Mouse (Mus musculus): ENCODE measurements around the gene Myo1e. TPM values are rescaled to one million over a fixed set of nuclear protein-coding genes. Genes with fewer than 3 reads are reported as not detected.

Gene Myo1e
- polyA plus RNA-seq, 1 experiment from 2014 or later: 3.5 TPM

DNA sequence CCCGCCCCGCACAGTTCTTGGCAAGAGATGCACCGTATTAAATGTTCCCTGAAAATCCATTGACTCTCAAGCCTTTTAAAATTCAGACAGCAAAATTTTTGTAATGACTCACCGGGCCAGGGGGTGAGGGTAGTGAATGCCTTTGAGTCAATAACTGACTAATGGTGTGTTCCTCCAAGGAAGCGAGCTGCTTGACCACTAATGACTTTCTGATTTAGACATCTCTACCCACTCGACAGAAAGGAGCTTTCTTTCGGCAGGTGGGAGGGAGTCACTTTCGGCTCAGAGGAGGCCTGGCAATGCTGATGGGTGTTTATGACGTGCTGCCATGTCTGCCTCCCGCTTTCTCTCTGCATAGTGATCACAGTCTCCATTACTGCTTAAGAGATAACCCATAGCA lies 83.6 kb downstream of the Myo1e start:
- no peaks in the 10 kb centered on the region for H3K9me3 ChIP-seq (replicated peaks)
- H3K4me1 ChIP-seq (replicated peaks): no peaks in the 10 kb centered on the region
- H3K36me3 ChIP-seq (replicated peaks): no peaks in the 10 kb centered on the region
- no peak overlapping the region for H3K9ac ChIP-seq
- no peaks in the 10 kb centered on the region for H3K27me3 ChIP-seq
- 73% methylated on average over 10 of the region's 10 CpGs for WGBS (ENCODE audit: insufficient replicate concordance)
- no peak for ATAC-seq (ENCODE audit: insufficient read depth)
- no peak overlapping the region for H3K27ac ChIP-seq (replicated peaks)
- H3K4me2 ChIP-seq: no peak overlapping the region
- no peak overlapping the region for H3K4me3 ChIP-seq (replicated peaks)

GRCm38 (mm10) chr9:70296916-70297315 lies 89.8 kb downstream of the Myo1e start:
- H3K9me3 ChIP-seq (replicated peaks): no peaks in the 10 kb centered on the region
- no peak for ATAC-seq (ENCODE audit: insufficient read depth)
- no peaks in the 10 kb centered on the region for H3K27me3 ChIP-seq
- no peak overlapping the region for H3K4me3 ChIP-seq (replicated peaks)
- H3K27ac ChIP-seq (replicated peaks): no peak overlapping the region
- H3K9ac ChIP-seq: no peak overlapping the region
- no peak overlapping the region for H3K4me2 ChIP-seq
- H3K36me3 ChIP-seq (replicated peaks): no peaks in the 10 kb centered on the region
- 17% methylated on average over 2 of the region's 2 CpGs for WGBS (ENCODE audit: insufficient replicate concordance)
- no peaks in the 10 kb centered on the region for H3K4me1 ChIP-seq (replicated peaks)

- no peaks in the 10 kb centered on the region for H3K4me1 ChIP-seq (replicated peaks)
- H3K36me3 ChIP-seq (replicated peaks): no peaks in the 10 kb centered on the region
- no peak for ATAC-seq (ENCODE audit: insufficient read depth)
- H3K4me3 ChIP-seq (replicated peaks): no peak overlapping the region
- WGBS (ENCODE audit: insufficient replicate concordance): 56% methylated on average over 7 of the region's 7 CpGs
- no peak overlapping the region for H3K27ac ChIP-seq (replicated peaks)
- no peaks in the 10 kb centered on the region for H3K27me3 ChIP-seq
- no peak overlapping the region for H3K4me2 ChIP-seq
- H3K9ac ChIP-seq: no peak overlapping the region
- no peaks in the 10 kb centered on the region for H3K9me3 ChIP-seq (replicated peaks)
These were observed 91.1 kb downstream of the Myo1e start for GRCm38 (mm10) chr9:70298221-70298620.

- Histone ChIP-seq H3K9ac (no peak overlapping the region), H3K27me3 (no peaks in the 10 kb centered on the region), H3K4me1 (replicated peaks) (no peaks in the 10 kb centered on the region), H3K4me2 (no peak overlapping the region), H3K9me3 (replicated peaks) (no peaks in the 10 kb centered on the region), H3K4me3 (replicated peaks) (no peak overlapping the region), H3K36me3 (replicated peaks) (no peaks in the 10 kb centered on the region), H3K27ac (replicated peaks) (no peak overlapping the region)
- no peak for ATAC-seq (ENCODE audit: insufficient read depth)
- WGBS (ENCODE audit: insufficient replicate concordance): 73% methylated on average over 5 of the region's 5 CpGs
These were observed 93.6 kb downstream of the Myo1e start for GRCm38 (mm10) chr9:70300705-70301104.

DNA sequence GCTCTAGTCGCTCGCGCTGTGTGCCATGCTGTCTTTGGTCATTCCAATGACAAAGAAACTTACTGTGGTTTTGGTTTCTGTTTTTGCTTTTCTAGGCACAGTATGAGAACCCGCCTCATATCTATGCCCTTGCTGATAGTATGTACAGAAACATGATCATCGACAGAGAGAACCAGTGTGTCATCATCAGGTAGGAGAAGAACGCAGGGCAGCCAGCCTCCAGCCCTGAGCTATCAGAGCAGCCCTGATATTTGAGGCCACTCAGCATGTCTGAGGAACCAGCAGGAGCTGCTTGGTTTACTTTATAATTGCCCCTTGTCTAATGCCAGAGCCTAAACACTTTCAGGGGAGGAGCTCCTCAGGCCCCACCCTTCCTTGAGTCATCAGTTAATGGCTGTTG lies 94.4 kb downstream of the Myo1e start:
- Histone ChIP-seq H3K4me3 (replicated peaks) (no peak overlapping the region), H3K4me1 (replicated peaks) (no peaks in the 10 kb centered on the region), H3K9ac (no peak overlapping the region), H3K9me3 (replicated peaks) (no peaks in the 10 kb centered on the region), H3K36me3 (replicated peaks) (no peaks in the 10 kb centered on the region), H3K27ac (replicated peaks) (no peak overlapping the region), H3K27me3 (no peaks in the 10 kb centered on the region), H3K4me2 (no peak overlapping the region)
- ATAC-seq (ENCODE audit: insufficient read depth): no peak
- 83% methylated on average over 6 of the region's 6 CpGs for WGBS (ENCODE audit: insufficient replicate concordance)

- WGBS (ENCODE audit: insufficient replicate concordance): 69% methylated on average over 8 of the region's 8 CpGs
- Histone ChIP-seq H3K9ac (no peak overlapping the region), H3K9me3 (replicated peaks) (no peaks in the 10 kb centered on the region), H3K36me3 (replicated peaks) (no peaks in the 10 kb centered on the region), H3K4me2 (no peak overlapping the region), H3K27ac (replicated peaks) (no peak overlapping the region), H3K27me3 (no peaks in the 10 kb centered on the region), H3K4me3 (replicated peaks) (no peak overlapping the region), H3K4me1 (replicated peaks) (no peaks in the 10 kb centered on the region)
- no peak for ATAC-seq (ENCODE audit: insufficient read depth)
These were observed 97.8 kb downstream of the Myo1e start for GRCm38 (mm10) chr9:70304901-70305300.

- no peaks in the 10 kb centered on the region for H3K4me1 ChIP-seq (replicated peaks)
- no peaks in the 10 kb centered on the region for H3K9me3 ChIP-seq (replicated peaks)
- no peak overlapping the region for H3K9ac ChIP-seq
- H3K27me3 ChIP-seq: no peaks in the 10 kb centered on the region
- 53% methylated on average over 1 of the region's 1 CpGs for WGBS (ENCODE audit: insufficient replicate concordance)
- no peak for ATAC-seq (ENCODE audit: insufficient read depth)
- H3K36me3 ChIP-seq (replicated peaks): no peaks in the 10 kb centered on the region
- no peak overlapping the region for H3K4me3 ChIP-seq (replicated peaks)
- no peak overlapping the region for H3K4me2 ChIP-seq
- no peak overlapping the region for H3K27ac ChIP-seq (replicated peaks)
These were observed 102.9 kb downstream of the Myo1e start for GRCm38 (mm10) chr9:70310046-70310445.

DNA sequence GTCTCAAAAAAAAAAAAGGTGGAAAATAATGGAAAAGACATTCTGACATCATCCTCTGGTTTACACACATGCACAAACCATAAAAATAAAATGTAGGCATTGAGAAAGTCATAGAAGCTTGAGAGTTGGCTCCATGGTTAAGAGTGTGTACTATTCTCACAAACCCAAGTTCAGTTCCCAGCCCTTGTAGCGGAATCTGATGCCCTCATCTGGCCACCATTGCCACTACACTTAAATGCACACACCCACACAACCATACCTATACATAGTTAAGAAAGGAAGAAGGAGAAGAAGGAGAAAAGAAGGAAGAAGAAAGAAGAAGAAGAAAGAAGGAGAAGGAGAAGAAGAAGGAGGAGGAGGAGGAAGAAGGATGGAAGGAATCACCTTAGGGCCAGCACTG lies 106.9 kb downstream of the Myo1e start:
- H3K36me3 ChIP-seq (replicated peaks): no peaks in the 10 kb centered on the region
- H3K4me3 ChIP-seq (replicated peaks): no peak overlapping the region
- H3K27me3 ChIP-seq: no peaks in the 10 kb centered on the region
- no peak overlapping the region for H3K4me2 ChIP-seq
- 55% methylated on average over 1 of the region's 1 CpGs for WGBS (ENCODE audit: insufficient replicate concordance)
- H3K9me3 ChIP-seq (replicated peaks): no peaks in the 10 kb centered on the region
- H3K4me1 ChIP-seq (replicated peaks): no peaks in the 10 kb centered on the region
- no peak for ATAC-seq (ENCODE audit: insufficient read depth)
- H3K9ac ChIP-seq: no peak overlapping the region
- H3K27ac ChIP-seq (replicated peaks): no peak overlapping the region

DNA sequence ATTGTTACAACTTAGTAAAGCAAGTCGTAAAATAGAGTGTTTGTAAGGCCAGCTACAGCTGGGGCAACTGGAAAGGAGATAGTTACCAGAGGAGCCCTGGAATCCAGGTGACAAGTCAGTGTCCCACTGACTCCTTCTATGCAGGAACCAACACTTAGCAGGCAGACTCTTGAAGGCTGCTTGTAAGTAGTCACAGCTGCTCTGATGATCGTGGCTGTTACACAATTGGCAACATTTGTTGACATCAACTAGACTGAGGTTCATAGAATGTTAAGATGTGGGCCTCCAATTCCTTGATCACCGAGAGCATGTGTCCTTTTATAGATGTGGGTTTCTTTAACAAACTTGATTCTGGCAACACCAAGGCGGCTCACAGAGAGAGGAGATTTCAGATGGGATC lies 108.0 kb downstream of the Myo1e start:
- ATAC-seq (ENCODE audit: insufficient read depth): no peak
- 49% methylated on average over 4 of the region's 4 CpGs for WGBS (ENCODE audit: insufficient replicate concordance)
- H3K4me2 ChIP-seq: no peak overlapping the region
- no peak overlapping the region for H3K27ac ChIP-seq (replicated peaks)
- no peaks in the 10 kb centered on the region for H3K9me3 ChIP-seq (replicated peaks)
- H3K9ac ChIP-seq: no peak overlapping the region
- no peak overlapping the region for H3K4me3 ChIP-seq (replicated peaks)
- no peaks in the 10 kb centered on the region for H3K36me3 ChIP-seq (replicated peaks)
- H3K27me3 ChIP-seq: no peaks in the 10 kb centered on the region
- H3K4me1 ChIP-seq (replicated peaks): no peaks in the 10 kb centered on the region

DNA sequence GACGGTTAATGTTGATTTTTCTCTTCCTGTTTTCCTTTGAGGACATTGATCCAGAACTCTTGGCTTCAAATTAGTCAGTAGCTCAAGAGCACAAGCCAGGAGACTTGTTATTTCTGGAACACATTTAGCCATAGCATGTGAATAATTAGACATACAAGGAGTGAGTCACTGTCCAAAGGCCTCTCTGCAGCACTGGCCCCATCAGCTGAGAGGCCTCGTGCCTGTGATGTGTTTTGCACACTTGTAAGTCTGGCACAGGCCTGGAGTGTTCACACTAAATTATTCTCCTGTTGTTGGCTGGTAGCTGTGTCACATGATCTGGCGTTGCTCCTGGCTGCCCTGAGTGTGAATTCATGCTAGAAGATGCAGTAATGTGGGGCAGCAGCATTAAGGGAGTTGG lies 111.5 kb downstream of the Myo1e start:
- H3K4me3 ChIP-seq (replicated peaks): no peak overlapping the region
- H3K9ac ChIP-seq: no peak overlapping the region
- no peaks in the 10 kb centered on the region for H3K4me1 ChIP-seq (replicated peaks)
- H3K4me2 ChIP-seq: no peak overlapping the region
- ATAC-seq (ENCODE audit: insufficient read depth): no peak
- H3K27ac ChIP-seq (replicated peaks): no peak overlapping the region
- no peaks in the 10 kb centered on the region for H3K9me3 ChIP-seq (replicated peaks)
- H3K36me3 ChIP-seq (replicated peaks): no peaks in the 10 kb centered on the region
- no peaks in the 10 kb centered on the region for H3K27me3 ChIP-seq
- 50% methylated on average over 3 of the region's 3 CpGs for WGBS (ENCODE audit: insufficient replicate concordance)

DNA sequence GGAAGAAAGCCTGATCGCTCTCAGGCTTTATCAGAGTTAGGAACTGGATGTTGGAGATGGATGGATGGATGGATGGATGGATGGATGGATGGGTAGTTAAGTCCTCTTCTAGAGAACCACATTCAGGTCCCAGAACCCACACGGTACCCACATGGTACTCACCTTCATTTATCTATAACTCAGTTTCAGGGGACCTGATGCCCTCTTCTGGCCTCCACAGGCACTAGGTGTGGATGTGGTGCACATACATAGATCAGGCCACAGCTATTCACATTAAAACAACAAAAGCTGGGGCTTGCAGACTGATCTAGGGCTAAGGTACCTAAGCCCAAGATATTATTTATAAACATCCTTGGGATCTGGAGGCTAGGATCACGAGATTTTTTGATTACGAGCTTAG lies 117.2 kb downstream of the Myo1e start:
- Histone ChIP-seq H3K27ac (replicated peaks) (no peak overlapping the region), H3K4me2 (no peak overlapping the region), H3K9me3 (replicated peaks) (no peaks in the 10 kb centered on the region), H3K4me1 (replicated peaks) (no peaks in the 10 kb centered on the region), H3K27me3 (no peaks in the 10 kb centered on the region), H3K4me3 (replicated peaks) (no peak overlapping the region), H3K9ac (no peak overlapping the region), H3K36me3 (replicated peaks) (no peaks in the 10 kb centered on the region)
- ATAC-seq (ENCODE audit: insufficient read depth): no peak
- WGBS (ENCODE audit: insufficient replicate concordance): 62% methylated on average over 4 of the region's 4 CpGs

DNA sequence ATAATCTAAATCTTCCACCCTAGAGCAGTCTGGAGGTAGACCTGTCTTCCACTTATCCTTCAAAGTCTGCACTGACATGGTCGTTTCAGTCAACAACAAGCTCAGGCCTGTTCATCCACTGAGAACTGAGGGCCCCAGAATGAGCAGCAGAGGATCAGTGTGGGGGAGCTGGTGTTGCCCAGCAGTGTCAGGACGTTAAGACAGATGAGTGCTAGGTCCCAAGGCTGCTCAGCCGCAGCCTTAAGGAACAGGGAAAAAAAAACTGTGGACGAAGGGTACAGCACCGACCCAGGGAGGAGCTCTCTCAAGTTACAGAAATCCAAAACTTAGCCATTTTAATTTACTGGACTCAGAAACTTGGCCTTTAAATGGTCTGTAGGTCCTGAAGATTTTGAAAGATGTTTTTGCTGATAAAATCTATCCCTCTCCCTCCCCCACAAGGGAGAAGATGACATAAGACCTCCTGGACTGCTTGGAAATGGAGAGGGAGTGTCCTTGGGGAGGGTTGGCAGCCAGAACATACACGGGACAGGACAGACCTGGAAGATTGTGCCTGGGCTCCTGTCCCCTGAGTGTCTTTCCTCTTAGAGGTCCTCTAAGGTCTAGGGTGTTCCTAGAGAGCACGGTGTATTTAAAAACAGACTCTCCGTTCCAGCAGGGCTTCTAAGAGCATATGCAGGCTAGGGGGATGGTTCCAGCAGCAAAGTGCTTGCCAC lies 118.9 kb downstream of the Myo1e start:
- Histone ChIP-seq H3K4me3 (replicated peaks) (no peak overlapping the region), H3K4me2 (no peak overlapping the region), H3K4me1 (replicated peaks) (no peaks in the 10 kb centered on the region), H3K9ac (no peak overlapping the region), H3K9me3 (replicated peaks) (no peaks in the 10 kb centered on the region), H3K27me3 (no peaks in the 10 kb centered on the region), H3K36me3 (replicated peaks) (no peaks in the 10 kb centered on the region), H3K27ac (replicated peaks) (no peak overlapping the region)
- no peak for ATAC-seq (ENCODE audit: insufficient read depth)
- WGBS (ENCODE audit: insufficient replicate concordance): 51% methylated on average over 8 of the region's 8 CpGs

All from liver, embryonic 15.5 days (tissue).